Mouse (Mus musculus) liver, adult 2 months (tissue): Measurements from ENCODE around the gene Hsd11b2.

ENCODE experiments used
- CTCF ChIP-seq: fragments of 200-500 bp; IDR thresholded peaks from 2 replicates; pipeline ENCODE4 v1.5.1; 2011; ENCODE audit warnings: low read depth, low read length, control low read depth
- POLR2A ChIP-seq: fragments of 200-500 bp; IDR thresholded peaks from 2 replicates; pipeline ENCODE4 v1.6.1; 2011; ENCODE audit warnings: low read length, control low read depth; ENCODE audit not compliant: insufficient read depth; ENCODE audit errors: extremely low read depth

DNA sequence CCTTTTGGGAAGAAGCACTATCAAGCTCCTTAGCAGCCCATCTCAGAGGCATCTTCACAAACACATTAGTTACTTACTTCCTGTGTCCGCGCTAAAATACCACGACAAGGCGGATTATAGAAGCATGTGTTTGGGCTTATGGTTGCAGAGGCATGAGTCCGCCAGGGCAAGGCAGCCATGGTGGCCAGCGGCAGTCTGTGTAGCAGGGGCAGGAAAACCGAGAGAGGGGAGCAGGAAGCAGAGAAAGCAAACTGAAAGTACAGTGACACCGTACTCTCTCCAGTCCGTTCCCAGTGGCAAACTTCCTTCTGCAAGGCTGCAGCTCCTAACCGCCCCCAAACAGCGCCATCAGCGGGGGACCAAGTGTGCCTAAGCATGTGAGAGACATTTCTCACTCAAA lies 18.8 kb upstream of the Hsd11b2 start:
- TF ChIP-seq POLR2A (no peak), CTCF (no peak)
